Mouse (Mus musculus): ENCODE measurements around the gene Vsx1. TPM values are rescaled to one million over a fixed set of nuclear protein-coding genes. Genes with fewer than 3 reads are reported as not detected.

Vsx1 gene
- total RNA-seq (2014; rRNA removed) (0.14 TPM in 1 of 2 replicates, not detected in the other), polyA plus RNA-seq (2015; fragmentation: Nextera tagmentation; extraction: Ambion mirVana) (0.07 and 0.11 TPM in 2 replicates)

DNA sequence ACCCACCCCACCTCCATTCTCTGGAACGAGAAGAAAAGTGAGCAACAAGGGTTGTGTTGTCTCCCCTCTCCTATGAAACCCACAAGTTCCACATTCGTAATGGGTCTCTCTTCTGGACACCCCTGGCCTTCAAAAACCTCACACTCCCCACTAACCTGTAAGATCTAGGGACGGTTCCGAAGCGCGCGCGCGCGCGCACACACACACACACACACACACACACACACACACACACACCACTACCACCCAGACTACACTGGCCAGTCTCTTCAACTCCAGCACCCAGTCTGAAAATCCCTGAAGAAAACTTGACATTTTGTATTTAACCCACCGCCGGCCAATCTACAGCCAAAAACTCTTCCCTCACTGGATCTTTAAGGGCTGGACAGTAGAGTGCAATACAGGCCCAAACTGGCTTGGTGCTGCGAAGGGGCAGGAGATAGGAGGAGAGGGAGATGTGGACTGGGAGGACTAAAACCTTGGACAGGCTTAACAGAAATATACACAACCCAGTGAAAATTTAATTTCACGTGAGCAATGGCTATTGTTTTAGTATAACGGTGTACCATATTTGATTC is at the start of gene Vsx1:
Gene Vsx1 (minus strand): TSS at position 138 of the 578 bp plus-strand sequence.
- H3K4me2 ChIP-seq (ENCODE audit: low read depth, low read length, poor library complexity, severe bottlenecking), result peak within 1 kb of the TSS; percentile 81
- ATAC-seq (ENCODE audit: low FRiP score) (no peak; the same call in 1 of the 2 replicates), DNase-seq (ENCODE audit: low spot score) (no peak)
- no peaks in the 10 kb centered on the region for H3K36me3 ChIP-seq (ENCODE audit: insufficient read depth, low read length)
- WGBS, result 32% methylated on average over 16 of the region's 16 CpGs
- H3K9ac ChIP-seq (replicated peaks; ENCODE audit: low read length, poor library complexity, severe bottlenecking), result 0 out of 2 replicates have a peak within 1 kb of the TSS, but pooled peaks have one; percentile 19
- no peak for TF ChIP-seq CTCF (IDR thresholded peaks at IDR 0.05)
- H3K4me1 ChIP-seq (ENCODE audit: insufficient read depth, low read length), result no peaks in the 10 kb centered on the region
- H3K27ac ChIP-seq (ENCODE audit: low read depth, low read length), result no peak within 1 kb of the TSS
- no peaks in the 10 kb centered on the region for H3K9me3 ChIP-seq (ENCODE audit: low read length)
- peak within 1 kb of the TSS; percentile 42 for H3K4me3 ChIP-seq (ENCODE audit: low read depth, low read length)
- peaks cover 52% of the 10 kb centered on the region for H3K27me3 ChIP-seq (ENCODE audit: insufficient read depth, low read length)

DNA sequence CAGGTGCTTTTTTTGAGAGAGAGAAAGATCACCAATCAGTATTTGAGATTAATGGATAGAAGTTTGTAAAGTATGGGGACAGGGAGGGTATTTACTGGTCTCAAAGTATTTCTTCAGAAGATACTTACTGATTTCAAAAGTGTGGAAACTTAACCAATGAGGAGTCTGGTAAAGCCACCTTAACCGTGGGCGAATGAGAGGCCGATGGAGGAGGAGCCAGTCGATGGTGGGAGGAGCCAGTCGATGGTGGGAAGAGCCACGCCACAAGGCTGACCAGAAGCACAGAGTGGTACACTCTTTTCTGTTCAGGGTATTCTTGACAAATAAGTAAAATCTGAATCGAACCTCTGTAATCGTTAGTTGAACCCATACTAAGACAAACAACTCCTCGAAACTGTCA is 48.7 kb upstream of the Vsx1 start:
- no peak overlapping the region for H3K9ac ChIP-seq (replicated peaks; ENCODE audit: low read length, poor library complexity, severe bottlenecking)
- TF ChIP-seq CTCF (IDR thresholded peaks at IDR 0.05), result no peak
- no peak overlapping the region for H3K27ac ChIP-seq (ENCODE audit: low read depth, low read length)
- no peak overlapping the region for H3K4me2 ChIP-seq (ENCODE audit: low read depth, low read length, poor library complexity, severe bottlenecking)
- WGBS, result 84% methylated on average over 9 of the region's 9 CpGs
- H3K9me3 ChIP-seq (ENCODE audit: low read length), result no peaks in the 10 kb centered on the region
- no peaks in the 10 kb centered on the region for H3K4me1 ChIP-seq (ENCODE audit: insufficient read depth, low read length)
- no peaks in the 10 kb centered on the region for H3K27me3 ChIP-seq (ENCODE audit: insufficient read depth, low read length)
- no peak for DNase-seq (ENCODE audit: low spot score)
- no peak for ATAC-seq (ENCODE audit: low FRiP score)
- H3K36me3 ChIP-seq (ENCODE audit: insufficient read depth, low read length), result no peaks in the 10 kb centered on the region
- no peak overlapping the region for H3K4me3 ChIP-seq (ENCODE audit: low read depth, low read length)

DNA sequence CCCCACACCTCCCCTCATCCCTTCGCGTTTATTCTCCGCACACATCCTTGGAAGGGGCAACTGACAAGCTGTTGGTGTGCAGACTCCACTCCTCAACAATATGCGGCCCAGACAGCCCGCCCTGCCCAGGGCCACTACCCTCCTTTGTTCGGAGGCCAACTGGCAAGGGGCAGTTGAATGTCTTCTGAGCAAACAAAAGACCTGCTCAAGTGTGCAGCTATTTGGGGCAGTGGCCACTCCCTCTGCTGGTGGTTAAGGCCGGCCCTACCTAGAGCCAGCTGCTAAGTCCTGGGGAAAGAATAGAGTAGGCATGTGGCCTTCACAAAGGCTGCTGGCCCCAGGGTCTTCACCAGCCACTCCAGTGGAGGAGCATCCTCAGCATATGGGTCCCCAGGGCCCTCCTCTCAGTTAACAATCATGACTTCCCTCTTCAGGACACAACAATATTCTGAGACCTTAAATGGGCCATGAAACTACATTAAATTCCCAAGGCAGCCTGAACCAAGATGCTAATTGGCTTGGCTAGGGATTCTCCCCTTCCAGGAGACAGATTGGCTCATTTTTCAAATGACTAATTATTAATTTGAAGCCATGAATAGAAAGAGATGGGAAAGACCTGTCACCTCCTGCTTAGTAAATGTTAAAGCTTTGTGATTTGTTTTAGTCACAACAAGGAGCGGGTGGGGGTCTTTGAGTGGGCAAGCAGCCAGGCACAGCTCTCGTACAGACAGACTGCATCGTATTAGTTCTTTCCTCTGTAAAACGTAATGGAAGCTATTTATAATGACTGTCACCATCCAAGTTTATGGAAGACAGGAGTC is 46.8 kb upstream of the Vsx1 start:
- TF ChIP-seq CTCF (IDR thresholded peaks at IDR 0.05), result peak; percentile 25; the same call in 1 of the 2 replicates
- no peaks in the 10 kb centered on the region for H3K4me1 ChIP-seq (ENCODE audit: insufficient read depth, low read length)
- DNase-seq (ENCODE audit: low spot score) (peak; percentile 62), ATAC-seq (ENCODE audit: low FRiP score) (peak; percentile 47)
- no peaks in the 10 kb centered on the region for H3K36me3 ChIP-seq (ENCODE audit: insufficient read depth, low read length)
- 27% methylated on average over 11 of the region's 11 CpGs for WGBS
- no peak overlapping the region for H3K4me2 ChIP-seq (ENCODE audit: low read depth, low read length, poor library complexity, severe bottlenecking)
- H3K27ac ChIP-seq (ENCODE audit: low read depth, low read length), result no peak overlapping the region
- no peaks in the 10 kb centered on the region for H3K27me3 ChIP-seq (ENCODE audit: insufficient read depth, low read length)
- H3K4me3 ChIP-seq (ENCODE audit: low read depth, low read length), result no peak overlapping the region
- no peak overlapping the region for H3K9ac ChIP-seq (replicated peaks; ENCODE audit: low read length, poor library complexity, severe bottlenecking)
- H3K9me3 ChIP-seq (ENCODE audit: low read length), result no peaks in the 10 kb centered on the region

GRCm38 (mm10) chr2:150712167-150712674 is 23.1 kb upstream of the Vsx1 start:
- WGBS, result 79% methylated on average over 4 of the region's 4 CpGs
- no peaks in the 10 kb centered on the region for H3K36me3 ChIP-seq (ENCODE audit: insufficient read depth, low read length)
- ATAC-seq (ENCODE audit: low FRiP score) (no peak), DNase-seq (ENCODE audit: low spot score) (no peak)
- no peaks in the 10 kb centered on the region for H3K27me3 ChIP-seq (ENCODE audit: insufficient read depth, low read length)
- no peak overlapping the region for H3K9ac ChIP-seq (replicated peaks; ENCODE audit: low read length, poor library complexity, severe bottlenecking)
- H3K4me2 ChIP-seq (ENCODE audit: low read depth, low read length, poor library complexity, severe bottlenecking), result no peak overlapping the region
- H3K4me3 ChIP-seq (ENCODE audit: low read depth, low read length), result no peak overlapping the region
- no peaks in the 10 kb centered on the region for H3K4me1 ChIP-seq (ENCODE audit: insufficient read depth, low read length)
- no peaks in the 10 kb centered on the region for H3K9me3 ChIP-seq (ENCODE audit: low read length)
- no peak overlapping the region for H3K27ac ChIP-seq (ENCODE audit: low read depth, low read length)
- no peak for TF ChIP-seq CTCF (IDR thresholded peaks at IDR 0.05)

- 67% methylated on average over 6 of the region's 6 CpGs for WGBS
- no peaks in the 10 kb centered on the region for H3K4me1 ChIP-seq (ENCODE audit: insufficient read depth, low read length)
- no peaks in the 10 kb centered on the region for H3K9me3 ChIP-seq (ENCODE audit: low read length)
- no peak for TF ChIP-seq CTCF (IDR thresholded peaks at IDR 0.05)
- no peaks in the 10 kb centered on the region for H3K36me3 ChIP-seq (ENCODE audit: insufficient read depth, low read length)
- peaks cover 42% of the 10 kb centered on the region for H3K27me3 ChIP-seq (ENCODE audit: insufficient read depth, low read length)
- DNase-seq (ENCODE audit: low spot score), result no peak
- H3K27ac ChIP-seq (ENCODE audit: low read depth, low read length), result no peak overlapping the region
- ATAC-seq (ENCODE audit: low FRiP score), result no peak
- H3K4me2 ChIP-seq (ENCODE audit: low read depth, low read length, poor library complexity, severe bottlenecking), result no peak overlapping the region
- no peak overlapping the region for H3K4me3 ChIP-seq (ENCODE audit: low read depth, low read length)
- H3K9ac ChIP-seq (replicated peaks; ENCODE audit: low read length, poor library complexity, severe bottlenecking), result no peak overlapping the region
Observed at GRCm38 (mm10) chr2:150691481-150692170, 2.5 kb upstream of the Vsx1 start.
